Mouse (Mus musculus) heart, postnatal 0 days (tissue): ENCODE data around the gene Mier2.

Experiments
- CTCF ChIP-seq: IDR thresholded peaks from 2 replicates; pipeline ENCODE4 v1.5.1; 2016; ENCODE audit warnings: antibody characterized with exemption, control low read depth, low read depth
- EP300 ChIP-seq: IDR thresholded peaks from 2 replicates; pipeline ENCODE4 v1.6.1; 2016; ENCODE audit warnings: antibody characterized with exemption, low read depth

GRCm38 (mm10) chr10:79574350-79574749 lies 19.4 kb upstream of the Mier2 start:
- no peak for TF ChIP-seq CTCF
- no peak for TF ChIP-seq EP300
